Comparison of ENCODE assay signal across 8 mouse cellular contexts in genomic region chr19:9911314-9911754, GRCm38 (mm10). TPM values are rescaled to one million over a fixed set of nuclear protein-coding genes. Genes with fewer than 3 reads are reported as not detected.
A peak's percentile ranks its signal among the peaks of the same experiment; 100 is the strongest.
DNase-seq lines count a peak whose midpoint lies in the region; ATAC-seq and TF ChIP-seq lines count a peak whose summit lies in the region.

No protein-coding gene starts in this region.

- no peaks in the 10 kb centered on the region for H3K9me3 ChIP-seq in lung, postnatal 0 days (ENCODE audit: low read length)

- no peak for TF ChIP-seq EP300 in heart, adult 2 months (IDR thresholded peaks at IDR 0.05; ENCODE audit: insufficient read depth, low read depth, low read length)
- TF ChIP-seq EP300 in lung, postnatal 0 days (IDR thresholded peaks at IDR 0.05), result no peak

- H3K27ac ChIP-seq in testis, adult 2 months (ENCODE audit: control insufficient read depth, insufficient read depth, low read depth, low read length), result no peak overlapping the region
- no peak overlapping the region for H3K27ac ChIP-seq in heart, adult 2 months
- H3K27ac ChIP-seq in lung, postnatal 0 days (ENCODE audit: low read length), result no peak overlapping the region

- H3K79me2 ChIP-seq in heart, adult 2 months (replicated peaks; ENCODE audit: control insufficient read depth, insufficient read depth, low read length), result no peaks in the 10 kb centered on the region

- no peaks in the 10 kb centered on the region for H3K36me3 ChIP-seq in testis, adult 2 months (ENCODE audit: control insufficient read depth, insufficient read depth, low read length)
- no peaks in the 10 kb centered on the region for H3K36me3 ChIP-seq in heart, adult 2 months (ENCODE audit: control insufficient read depth, insufficient read depth, low read length)
- no peaks in the 10 kb centered on the region for H3K36me3 ChIP-seq in lung, postnatal 0 days (ENCODE audit: insufficient read depth, low read length)

- intact Hi-C loops in heart, adult 2 months (cut with DNase I), result no loop called here

- H3K4me2 ChIP-seq in lung, postnatal 0 days (replicated peaks; ENCODE audit: low read depth, low read length), result peak overlapping the region; percentile 39

- H3K27me3 ChIP-seq in testis, adult 2 months (ENCODE audit: control insufficient read depth, insufficient read depth, low read length), result no peaks in the 10 kb centered on the region
- H3K27me3 ChIP-seq in heart, adult 2 months (ENCODE audit: control insufficient read depth, insufficient read depth, low read length), result no peaks in the 10 kb centered on the region
- H3K27me3 ChIP-seq in lung, postnatal 0 days (replicated peaks; ENCODE audit: insufficient read depth, low read length), result no peaks in the 10 kb centered on the region

- H3K4me3 ChIP-seq in testis, adult 2 months (ENCODE audit: control insufficient read depth, low read depth, low read length), result no peak overlapping the region
- H3K4me3 ChIP-seq in heart, adult 2 months, result no peak overlapping the region
- H3K4me3 ChIP-seq in lung, postnatal 0 days (ENCODE audit: low read depth, low read length), result no peak overlapping the region

- no peak for TF ChIP-seq POLR2A in testis, adult 2 months (IDR thresholded peaks at IDR 0.05; ENCODE audit: control insufficient read depth, low read depth, low read length)
- TF ChIP-seq POLR2A in heart, adult 2 months (IDR thresholded peaks at IDR 0.05; ENCODE audit: insufficient read depth, low read depth, low read length), result no peak

- peak overlapping the region; percentile 62 for H3K9ac ChIP-seq in heart, adult 2 months (ENCODE audit: low read depth, low read length)
- H3K9ac ChIP-seq in lung, postnatal 0 days (replicated peaks; ENCODE audit: low read depth), result no peak overlapping the region

- H3K4me1 ChIP-seq in testis, adult 2 months (ENCODE audit: control insufficient read depth, insufficient read depth, low read length), result no peaks in the 10 kb centered on the region
- H3K4me1 ChIP-seq in heart, adult 2 months (ENCODE audit: control insufficient read depth, insufficient read depth, low read length), result peaks cover 2% of the 10 kb centered on the region
- no peaks in the 10 kb centered on the region for H3K4me1 ChIP-seq in lung, postnatal 0 days (ENCODE audit: insufficient read depth, low read depth, low read length)

- TF ChIP-seq CTCF in testis, adult 2 months (IDR thresholded peaks at IDR 0.05; ENCODE audit: control insufficient read depth, insufficient read depth, insufficient replicate concordance, low read depth, low read length), result 0 out of 2 replicates have a peak, but pooled peaks have one; percentile 22
- TF ChIP-seq CTCF in heart, adult 2 months (IDR thresholded peaks at IDR 0.05), result peak; percentile 77
- TF ChIP-seq CTCF in lung, postnatal 0 days (IDR thresholded peaks at IDR 0.05), result peak; percentile 77

- WGBS in heart, adult 2 months, result 9% methylated on average over 6 of the region's 6 CpGs
- WGBS in lung, postnatal 0 days, result 5% methylated on average over 6 of the region's 6 CpGs

- peak; percentile 60 for ATAC-seq in lung, postnatal 0 days
- ATAC-seq in neutrophil, adult 5-6 weeks (ENCODE audit: extremely low read depth, insufficient number of reproducible peaks, low FRiP score, poor library complexity, severe bottlenecking), result peak; percentile 66; the same call in 1 of the 2 replicates

- no peak for DNase-seq in testis, postnatal 10 days (ENCODE audit: low spot score)
- peak; percentile 68 for DNase-seq in c-Kit-negative CD71-positive TER-119-positive erythroid progenitor cells, embryonic 14.5 days (ENCODE audit: low read depth, low spot score)
- peak in 1 of 2 experiments; percentile 44 for DNase-seq in heart, adult 2 months
- peak; percentile 40 to 55 for DNase-seq in kidney, adult 8-10 months
- DNase-seq in lung, postnatal 0 days (ENCODE audit: low spot score), result peak; percentile 89
- DNase-seq in right cerebral cortex, adult 2 months (ENCODE audit: low spot score in 2 of 2), result no peak

RNA-seq across cellular contexts. Expression of gene Incenp, which starts 12.0 kb away (rescaled TPM):
- polyA plus RNA-seq in testis, adult 2 months (2012; rRNA removed), result 23.1 and 26.8 TPM in 2 replicates
- 1 to 10 TPM; 2.6 to 5.5 TPM for total RNA-seq in heart, adult 2 months (2021)
- 2.9 and 4.5 TPM in 2 replicates for polyA plus RNA-seq in heart, adult 2 months (2012; rRNA removed)
- polyA plus RNA-seq in lung, postnatal 0 days (2015; fragmentation: Nextera tagmentation; extraction: Ambion mirVana), result 9.9 and 12.8 TPM in 2 replicates
- total RNA-seq in neutrophil, adult 5-6 weeks (2017), result 15.4 and 20.4 TPM in 2 replicates

Comparison
In these comparisons a context has a peak if more than half of its experiments do, and no peak if none do; other contexts are left out.
1. CTCF ChIP-seq: peak in every context shown above with its lines; median percentile 77 in heart, adult 2 months; 77 in lung, postnatal 0 days; 22 in testis, adult 2 months.
2. DNase-seq: peak in c-Kit-negative CD71-positive TER-119-positive erythroid progenitor cells, embryonic 14.5 days (single experiment), kidney, adult 8-10 months (2 of 2) and lung, postnatal 0 days (single experiment); none in testis, postnatal 10 days (single experiment) and right cerebral cortex, adult 2 months (0 of 2).